Mouse (Mus musculus): ENCODE data around the gene Zhx3.

The Zhx3 gene

DNA sequence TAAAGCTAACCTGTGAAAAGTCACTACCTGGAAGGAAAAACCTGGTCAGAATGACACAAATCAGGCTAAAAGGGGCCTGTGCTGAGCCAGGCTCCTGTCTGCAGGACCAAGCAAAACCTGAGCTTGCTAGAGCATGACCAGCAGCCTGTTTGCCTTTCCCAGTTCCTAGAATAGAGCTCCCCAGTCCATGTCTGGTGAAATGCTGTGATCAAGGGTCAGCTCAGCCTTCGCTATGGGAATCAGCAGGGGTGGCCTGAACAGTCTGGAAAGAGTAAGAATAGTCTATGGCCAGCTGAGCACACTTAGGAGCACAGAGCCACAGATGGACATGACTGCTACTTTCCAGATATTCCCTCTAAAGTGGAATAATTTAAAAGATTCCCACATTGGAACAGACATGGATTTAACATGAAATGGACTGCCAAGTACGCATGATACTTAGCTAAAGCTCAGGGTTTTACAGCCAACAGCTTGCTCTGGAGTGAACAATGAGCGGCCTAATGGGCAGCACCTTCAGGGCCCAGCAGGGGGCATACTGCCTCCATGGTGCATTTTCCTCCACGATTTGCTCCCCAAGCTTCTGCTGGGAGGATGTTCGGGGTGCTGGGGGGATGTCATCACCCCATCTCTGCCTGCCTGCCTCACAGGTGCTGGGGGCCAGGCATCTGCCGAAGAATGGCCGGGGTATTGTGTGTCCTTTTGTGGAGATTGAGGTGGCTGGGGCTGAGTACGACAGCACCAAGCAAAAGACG lies 112.2 kb downstream of the Zhx3 start:
- DNase-seq (ENCODE audit: low spot score): peak; percentile 61

DNA sequence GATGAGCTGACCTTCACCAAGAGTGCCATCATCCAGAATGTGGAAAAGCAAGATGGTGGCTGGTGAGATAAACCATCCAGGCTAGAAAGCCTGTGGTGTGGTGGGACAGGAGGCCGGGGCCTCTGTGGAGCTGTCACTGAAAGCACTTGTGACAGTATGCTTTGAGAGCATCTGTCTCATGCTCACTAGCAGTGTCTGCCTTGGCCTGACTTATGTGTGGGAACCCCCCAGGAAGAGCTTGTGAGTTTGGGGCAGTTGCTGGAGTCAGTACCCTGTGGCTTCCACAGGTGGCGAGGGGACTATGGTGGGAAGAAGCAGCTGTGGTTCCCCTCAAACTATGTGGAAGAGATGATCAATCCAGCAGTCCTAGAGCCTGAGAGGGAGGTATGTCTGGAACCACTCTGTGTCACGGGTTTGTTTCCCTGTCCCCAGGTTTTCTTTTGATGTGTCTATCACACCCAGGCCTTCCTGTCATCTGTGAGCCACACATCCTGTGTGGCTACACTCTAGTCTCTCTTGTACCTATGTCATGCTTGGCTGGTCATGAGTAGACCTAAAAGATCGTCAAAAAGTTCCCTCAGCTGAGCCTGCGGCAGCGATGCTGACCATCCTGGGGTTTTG lies 116.1 kb downstream of the Zhx3 start:
- no peak for DNase-seq (ENCODE audit: low spot score)

DNA sequence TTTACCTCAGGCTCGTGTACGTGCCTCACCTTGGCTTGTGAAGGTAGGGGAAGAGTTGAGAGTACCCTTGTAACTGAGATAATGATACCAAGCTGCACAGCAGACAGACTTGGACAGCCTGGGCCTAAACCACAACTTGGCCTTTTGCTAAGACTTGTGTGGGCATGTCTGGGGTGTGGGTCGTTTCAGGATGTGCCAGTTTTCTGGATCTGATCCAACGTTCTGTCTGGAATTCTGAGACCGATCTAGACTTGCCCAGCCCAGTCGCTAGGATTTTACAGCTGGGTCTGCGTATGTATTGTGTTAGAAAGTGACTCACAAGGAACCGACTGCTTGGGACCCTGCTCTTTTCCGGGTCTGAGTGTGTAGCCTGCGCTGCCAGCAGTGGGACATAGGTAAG lies 125.7 kb downstream of the Zhx3 start:
- DNase-seq (ENCODE audit: low spot score): no peak

DNA sequence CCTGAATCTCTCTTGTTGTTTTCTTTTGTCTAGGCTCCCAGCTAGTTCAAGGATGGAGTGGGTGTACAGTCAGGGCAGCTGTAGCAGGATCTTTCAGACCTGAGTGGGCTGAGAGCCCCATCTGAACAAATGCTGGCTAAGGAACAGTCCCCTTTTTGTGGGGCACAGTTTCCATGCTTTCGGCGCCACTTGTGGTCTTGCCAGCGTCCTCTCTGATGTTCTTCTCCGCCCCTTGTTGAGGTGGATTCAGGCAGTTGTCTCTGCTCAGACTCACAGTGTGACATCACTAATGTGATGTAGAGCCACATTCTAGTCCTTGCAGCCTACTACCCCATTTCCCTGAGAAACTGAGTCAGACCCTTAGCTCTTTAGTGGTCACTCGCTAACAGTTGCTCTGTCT lies 126.2 kb downstream of the Zhx3 start:
- no peak for DNase-seq (ENCODE audit: low spot score)

DNA sequence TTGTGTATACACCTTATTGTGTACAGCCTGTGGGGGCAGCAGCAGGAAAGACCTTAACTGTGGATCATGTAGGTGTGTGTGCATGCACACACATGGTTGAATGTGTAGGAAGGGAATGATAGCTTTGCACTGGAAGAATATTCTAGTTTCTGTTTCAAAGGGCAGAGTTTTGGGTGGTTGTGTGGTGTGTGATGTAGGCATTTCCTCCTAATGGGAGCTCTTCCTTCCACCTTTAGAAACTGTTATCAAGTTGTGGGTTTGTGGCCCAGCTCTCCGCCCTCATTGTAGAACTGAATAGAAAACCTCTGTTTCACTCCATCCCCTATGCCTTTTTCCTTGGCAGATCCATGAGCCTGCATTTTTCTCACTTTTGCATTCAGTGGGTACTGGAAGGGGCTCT lies 127.3 kb downstream of the Zhx3 start:
- no peak for DNase-seq (ENCODE audit: low spot score)

DNA sequence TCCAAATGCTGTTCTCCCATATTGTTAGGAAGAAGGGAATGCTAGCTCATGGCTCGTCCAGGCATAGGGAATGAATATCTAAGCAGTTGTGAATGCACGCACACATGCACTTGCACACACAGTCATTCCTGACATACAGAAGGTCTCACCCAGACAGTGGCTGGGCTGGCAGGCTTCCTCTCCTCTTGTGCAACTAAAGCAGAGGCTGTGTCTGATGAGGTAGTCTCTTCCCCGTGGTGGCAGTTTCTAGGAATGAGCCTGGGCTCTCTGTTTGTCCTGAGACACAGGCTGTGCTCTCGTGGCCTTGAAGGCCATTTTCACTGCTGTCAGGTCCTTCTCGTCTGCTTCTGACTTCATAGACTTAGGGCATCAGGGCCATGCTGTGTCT lies 128.0 kb downstream of the Zhx3 start:
- peak; percentile 80 for DNase-seq (ENCODE audit: low spot score)

DNA sequence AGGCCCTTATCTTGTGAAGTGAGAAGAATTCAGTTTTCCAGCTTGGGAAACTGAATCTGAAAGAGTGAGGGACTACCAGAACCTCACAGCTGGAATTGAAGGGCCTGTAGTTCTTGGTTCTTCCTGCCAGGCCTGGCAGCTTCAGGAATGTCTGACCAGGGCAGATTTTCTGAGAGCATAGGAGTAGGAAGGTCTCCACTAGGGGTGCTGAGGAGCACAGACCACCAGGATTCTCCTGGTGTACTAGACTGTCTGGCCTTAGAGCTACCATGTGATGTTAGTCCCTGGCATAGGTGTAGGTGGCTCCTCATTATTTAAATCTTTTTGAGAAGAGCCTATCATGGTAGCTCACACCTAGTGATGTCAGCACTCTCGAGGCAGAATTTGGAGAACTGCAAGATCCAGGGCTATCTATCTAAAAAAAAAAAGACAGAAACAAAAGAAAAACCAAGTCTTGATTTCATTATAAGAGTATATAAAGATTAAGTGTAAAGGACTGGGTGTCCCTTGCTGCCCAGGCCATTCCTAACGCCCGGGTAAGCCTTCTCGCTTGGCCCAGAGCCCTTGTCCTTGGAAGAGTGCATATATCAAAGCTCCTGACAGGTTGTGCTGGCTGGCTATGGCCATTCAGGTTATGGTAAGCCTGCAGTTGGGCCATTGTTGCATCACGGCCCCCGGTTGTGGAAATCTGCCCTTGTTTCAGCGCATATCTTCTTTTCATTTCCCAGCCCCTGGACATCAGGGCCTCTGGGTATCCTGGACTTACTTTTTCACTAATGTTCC lies 128.6 kb downstream of the Zhx3 start:
- peak; percentile 66 for DNase-seq (ENCODE audit: low spot score)

DNA sequence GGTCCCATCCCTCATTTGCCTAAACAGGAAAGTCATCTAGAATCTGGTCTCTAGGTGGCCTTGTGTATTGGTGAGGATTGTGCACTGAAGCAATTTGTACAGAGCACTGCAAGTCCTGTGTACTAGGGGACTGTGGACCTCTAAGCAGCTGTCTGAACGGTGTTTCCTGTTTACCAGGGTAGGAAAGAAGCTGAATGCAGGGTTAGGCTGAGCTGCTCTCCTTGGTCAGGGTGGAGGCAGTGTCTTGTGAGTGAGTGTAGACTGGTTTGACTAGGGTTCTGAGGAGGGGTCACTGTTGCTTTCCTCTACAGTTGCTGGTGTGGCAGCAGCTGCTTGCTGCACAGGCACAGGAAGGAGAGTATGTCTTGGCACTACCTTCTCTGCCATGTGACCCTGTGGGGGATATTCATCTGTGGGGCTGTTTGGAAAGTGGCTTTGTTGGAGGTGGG lies 130.6 kb downstream of the Zhx3 start:
- no peak for DNase-seq (ENCODE audit: low spot score)

DNA sequence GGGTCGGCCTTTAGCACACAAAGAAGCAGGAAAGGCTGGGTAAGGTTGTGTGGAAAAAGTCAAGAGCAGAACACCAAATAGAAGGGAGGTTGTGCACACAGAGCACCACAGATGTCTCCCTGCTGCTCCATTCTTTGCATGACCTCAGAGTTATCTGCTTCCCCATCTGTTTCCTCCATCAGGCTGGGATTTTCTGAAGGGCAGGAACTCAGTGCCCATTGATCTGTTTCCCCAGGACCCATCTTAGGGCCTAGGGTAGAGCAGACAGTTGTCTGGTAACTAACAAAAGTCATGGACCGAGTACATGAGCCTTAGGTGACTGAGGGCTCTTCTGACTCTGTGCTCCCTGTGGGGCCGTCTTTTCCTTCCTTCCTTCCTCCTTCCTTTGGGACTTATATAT lies 131.2 kb downstream of the Zhx3 start:
- no peak for DNase-seq (ENCODE audit: low spot score)

DNA sequence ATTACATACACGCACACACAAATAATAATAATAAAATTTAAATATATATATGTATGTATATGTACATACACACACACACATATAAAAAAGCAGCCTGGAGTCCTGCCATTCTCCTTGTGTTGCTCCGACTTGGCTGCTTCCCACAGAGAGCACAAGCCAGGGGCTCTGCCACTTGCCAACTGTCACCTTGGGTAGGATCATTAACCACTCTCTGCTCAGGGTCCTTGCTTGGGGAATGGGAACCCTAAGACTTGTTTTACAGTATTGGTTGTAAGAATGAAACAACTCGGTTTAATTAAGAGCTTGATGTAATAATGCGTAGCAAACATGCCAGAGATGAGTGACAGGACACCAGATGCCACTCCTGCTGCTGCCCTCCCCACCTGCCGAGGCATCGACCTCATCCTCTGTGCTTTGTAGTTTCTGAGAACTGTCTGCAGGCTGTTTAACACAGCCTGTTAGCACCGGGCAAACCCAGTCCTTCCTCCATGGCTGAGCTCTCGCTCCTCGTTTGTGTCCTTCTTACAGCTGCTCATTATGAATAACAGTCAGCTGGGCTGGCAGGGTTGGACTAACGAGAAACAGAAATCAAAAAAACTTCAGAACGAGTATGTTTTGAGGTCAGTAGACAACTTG lies 132.2 kb downstream of the Zhx3 start:
- no peak for DNase-seq (ENCODE audit: low spot score)

DNA sequence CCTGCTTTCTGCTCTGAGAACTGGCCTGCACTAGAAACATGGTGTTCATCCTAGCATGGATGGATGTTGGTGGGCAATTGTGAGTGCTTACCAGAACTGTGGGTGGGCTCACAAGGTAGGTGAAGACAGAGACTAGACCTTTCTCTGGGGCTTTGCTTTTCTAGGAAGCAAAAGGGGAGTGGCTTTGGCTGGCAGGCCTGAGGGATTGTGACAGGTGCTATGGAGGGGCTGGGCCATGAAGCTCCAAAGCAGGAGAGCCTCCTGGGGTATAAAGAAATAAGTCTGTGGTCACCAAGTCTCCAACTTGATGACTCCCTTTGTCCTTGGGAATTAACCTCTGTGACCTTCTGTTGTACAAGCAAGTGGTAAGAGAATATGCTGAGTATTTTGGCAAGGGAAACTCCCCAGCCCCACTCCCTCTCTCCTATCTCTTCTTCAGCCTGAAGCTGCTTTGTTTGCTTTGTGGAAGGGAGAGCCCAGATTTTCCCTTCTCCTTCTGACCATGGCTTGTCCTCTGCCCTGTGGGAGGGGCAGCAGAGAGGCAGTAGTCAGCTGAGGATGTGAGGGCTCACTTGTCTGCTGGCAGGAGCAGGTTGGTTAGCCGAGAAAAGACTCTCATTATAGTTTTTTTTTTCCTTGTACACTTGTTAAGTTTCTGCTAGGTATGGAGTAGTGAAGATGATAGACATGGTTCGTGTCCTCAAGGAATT lies 133.0 kb downstream of the Zhx3 start:
- DNase-seq (ENCODE audit: low spot score): no peak

DNA sequence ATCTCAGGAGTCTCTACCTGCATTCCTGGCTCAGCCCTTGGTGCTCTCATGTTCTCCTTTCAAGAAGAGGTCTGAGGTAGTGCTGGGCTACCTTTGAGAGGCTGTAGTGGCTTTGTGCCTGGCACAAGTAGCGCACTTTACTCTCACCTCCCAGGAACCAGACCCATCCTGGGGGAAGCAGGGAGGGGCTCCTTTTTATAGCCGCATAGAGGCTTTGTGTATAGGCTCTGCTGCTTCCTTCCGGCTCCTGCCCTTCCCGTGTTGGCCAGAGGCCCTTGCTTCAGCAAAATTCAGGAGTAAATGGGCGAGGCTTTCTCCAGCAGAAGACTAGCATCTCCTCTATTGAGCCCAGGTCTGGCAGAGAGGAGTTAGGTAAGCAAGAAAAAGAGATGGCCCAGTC lies 134.4 kb downstream of the Zhx3 start:
- no peak for DNase-seq (ENCODE audit: low spot score)

DNA sequence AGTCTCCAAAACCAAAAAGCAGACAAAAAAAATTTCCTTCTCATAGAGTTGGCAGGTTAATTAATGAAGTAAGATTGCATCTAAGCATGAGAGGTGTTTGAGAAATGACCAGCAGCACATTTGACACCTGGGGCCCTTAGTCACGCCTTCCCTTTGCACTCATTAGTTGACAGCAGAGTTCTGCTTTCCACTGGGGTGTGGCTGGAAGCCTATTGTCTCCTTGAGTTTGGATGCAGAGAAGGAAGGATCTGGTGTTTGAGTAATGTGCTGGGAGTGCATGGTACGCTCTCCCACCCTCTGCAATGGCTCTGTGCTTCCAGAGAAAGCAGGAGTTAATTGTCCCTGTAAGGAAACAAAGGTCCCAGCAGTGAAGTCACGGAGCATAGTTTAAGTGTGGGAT lies 136.3 kb downstream of the Zhx3 start:
- DNase-seq (ENCODE audit: low spot score): no peak

DNA sequence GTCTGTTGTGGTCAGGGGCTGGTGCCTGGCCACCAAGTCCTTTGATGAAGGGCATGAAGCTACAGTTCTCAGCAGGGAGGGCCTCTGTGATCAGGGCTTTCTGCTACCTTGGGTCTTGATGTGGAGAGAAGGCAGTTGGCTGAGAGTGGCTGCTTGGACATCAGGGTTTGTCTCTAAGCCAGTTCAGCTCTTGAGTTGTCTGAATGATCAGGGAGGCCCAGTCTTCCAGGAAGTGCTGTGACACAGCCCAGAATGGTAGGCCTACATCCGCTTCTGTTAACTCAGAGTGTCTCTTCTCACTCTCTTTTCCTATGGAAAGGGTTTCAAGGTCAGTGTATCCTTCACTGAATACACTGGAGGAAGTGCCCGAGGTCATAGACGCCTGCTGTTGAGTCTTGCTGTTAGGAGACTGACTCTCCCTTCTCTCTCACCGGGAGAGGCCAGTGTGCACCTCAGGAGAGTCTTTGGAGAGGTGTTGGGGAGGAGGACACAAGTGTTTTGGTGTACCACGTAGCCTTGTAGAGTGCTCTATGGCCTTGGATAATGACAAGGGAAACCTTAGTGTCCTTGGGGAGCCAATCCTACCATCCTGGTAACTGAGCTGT lies 137.0 kb downstream of the Zhx3 start:
- no peak for DNase-seq (ENCODE audit: low spot score)

DNA sequence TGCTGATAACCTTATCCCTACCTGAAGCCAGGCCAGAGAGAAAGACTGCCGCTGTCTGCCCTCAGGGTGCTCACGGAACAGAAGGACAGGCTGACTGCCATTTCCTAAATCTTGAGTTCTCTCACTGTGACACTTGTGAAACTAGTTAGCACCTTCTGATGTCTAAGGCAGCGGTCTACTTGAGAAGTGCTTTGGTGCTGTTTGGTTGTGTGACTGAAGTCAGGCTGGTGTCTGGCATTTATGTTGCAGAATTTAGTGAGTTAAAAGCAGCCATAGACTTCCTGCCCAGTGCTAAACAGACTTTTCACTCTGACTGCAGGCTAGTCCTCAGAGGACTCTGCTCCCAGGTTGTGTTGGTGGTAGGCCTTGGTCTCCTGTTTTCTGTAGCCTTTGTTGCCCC lies 138.5 kb downstream of the Zhx3 start:
- DNase-seq (ENCODE audit: low spot score): no peak

DNA sequence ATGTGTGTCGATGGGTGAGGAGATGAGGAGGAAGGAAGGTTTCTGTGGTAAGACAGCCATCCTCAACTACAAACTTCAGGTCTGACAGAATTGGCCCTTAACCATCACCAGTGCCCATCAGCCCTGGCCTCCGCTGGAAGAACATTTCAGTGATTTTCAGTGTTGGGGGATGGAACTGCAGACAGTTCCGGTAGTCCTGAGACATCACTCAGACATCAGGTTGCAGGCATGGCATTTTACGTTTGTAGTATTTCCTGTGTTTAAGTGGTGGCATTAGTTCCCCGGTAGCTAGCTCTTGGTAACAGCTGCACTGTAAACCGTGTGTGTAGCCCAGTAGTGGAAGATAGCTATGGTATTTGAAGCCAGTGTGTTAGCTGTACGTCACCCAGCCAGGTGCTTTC lies 139.7 kb downstream of the Zhx3 start:
- no peak for DNase-seq (ENCODE audit: low spot score)

DNA sequence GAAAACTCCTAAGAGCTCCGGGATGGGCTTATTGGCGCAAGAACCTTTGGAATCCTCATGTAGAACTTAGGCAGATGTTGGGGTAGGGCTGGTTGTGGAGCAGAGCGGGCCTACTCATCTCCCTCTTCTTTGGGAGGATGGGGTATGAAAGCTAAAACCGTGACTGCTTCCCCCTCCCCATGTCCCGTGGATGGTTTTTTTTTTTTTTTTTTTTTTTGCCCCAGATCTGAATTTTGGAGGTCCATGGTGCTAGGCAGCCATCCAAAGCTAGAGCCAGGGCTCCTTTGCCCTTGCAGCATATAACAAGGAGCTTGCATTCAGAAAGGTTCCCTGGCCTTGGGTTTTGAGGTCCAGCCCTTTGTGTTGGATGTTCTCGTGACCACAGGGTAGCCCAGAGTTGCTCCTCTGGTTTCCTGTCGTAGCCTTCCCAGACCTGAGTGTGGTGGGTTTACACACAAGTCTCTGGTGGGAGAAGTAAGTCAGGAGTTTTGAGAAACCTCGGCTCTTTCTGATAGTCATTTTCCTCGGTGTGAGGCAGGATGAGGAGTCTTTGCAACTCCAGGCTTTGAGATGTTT lies 140.3 kb downstream of the Zhx3 start:
- peak; percentile 36 for DNase-seq (ENCODE audit: low spot score)

DNA sequence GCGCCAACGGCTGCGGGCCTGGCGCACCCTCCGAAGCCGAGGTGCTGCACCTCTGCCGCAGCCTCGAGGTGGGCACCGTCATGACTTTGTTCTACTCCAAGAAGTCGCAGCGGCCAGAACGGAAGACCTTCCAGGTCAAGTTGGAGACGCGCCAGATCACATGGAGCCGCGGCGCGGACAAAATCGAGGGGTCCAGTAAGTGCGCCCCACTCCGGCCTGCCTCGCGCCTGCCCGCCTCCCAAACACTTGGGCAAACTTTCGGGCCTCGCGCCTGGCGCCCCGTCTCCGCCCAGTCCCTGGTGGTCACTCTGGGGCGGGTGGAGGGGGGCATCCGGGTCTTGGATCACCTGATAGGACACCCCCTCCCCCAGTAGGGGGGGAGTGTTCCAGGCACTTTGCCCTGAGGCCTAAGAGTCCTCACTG lies 140.9 kb downstream of the Zhx3 start:
- DNase-seq (ENCODE audit: low spot score): peak; percentile 60

DNA sequence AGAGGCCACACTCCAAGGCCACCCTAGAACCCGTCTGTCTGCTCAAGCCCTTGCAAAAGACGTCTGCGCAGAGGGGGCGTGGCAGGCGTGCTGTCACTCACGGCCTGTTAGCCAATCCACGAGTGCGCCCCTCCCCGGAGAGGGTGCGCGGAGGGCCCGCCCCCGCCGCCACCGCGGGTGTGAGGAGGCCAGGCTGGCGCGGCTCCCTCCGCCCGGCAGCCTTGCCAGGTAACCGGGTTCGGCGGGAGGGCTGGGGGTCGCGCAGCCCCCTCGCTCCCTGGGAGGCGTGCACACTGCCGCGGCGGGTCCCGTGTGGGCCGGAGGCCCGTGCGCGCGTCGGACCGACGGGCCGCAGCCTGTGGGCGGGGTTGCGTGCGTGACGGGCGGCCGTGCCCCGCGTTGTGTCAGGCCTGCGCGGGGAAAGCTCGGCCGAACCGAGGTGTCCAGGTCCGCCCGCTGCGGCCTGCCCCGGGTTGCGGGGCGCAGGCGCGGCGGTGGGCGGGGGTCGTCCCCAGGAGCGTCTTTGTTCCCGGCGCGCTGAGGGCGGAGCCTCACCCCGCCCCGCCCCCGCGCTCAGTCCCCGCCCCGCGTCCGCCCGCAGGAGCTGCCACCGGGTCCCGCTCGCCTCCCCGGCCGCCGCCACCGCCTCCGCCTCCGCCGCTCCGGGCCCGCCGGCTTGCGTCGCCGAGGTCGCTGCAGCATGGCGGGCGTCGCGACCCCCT lies 141.5 kb downstream of the Zhx3 start, which contains the start of gene Plcg1:
Gene Plcg1 (plus strand): TSS at position 184 of the 722 bp plus-strand sequence.
- peak; percentile 95 for DNase-seq (ENCODE audit: low spot score)

DNA sequence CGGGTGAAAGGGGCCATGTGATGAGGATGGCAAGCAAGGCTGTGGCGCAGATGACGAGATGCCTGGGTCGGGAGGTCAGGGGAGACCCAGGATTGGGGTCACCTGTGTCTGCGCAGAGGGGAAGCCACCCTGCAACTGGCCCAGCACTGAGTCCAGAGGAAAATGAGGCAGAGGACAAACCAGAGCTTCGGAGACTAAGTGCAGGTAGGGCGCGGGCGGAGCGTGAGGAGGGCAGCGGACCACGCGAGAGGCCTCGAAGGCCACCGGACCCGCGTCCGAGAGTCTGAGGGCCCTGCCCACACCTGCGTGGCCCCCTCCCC lies 142.0 kb downstream of the Zhx3 start:
- DNase-seq (ENCODE audit: low spot score): no peak
